Mouse (Mus musculus): ENCODE data around the gene Mapre1. TPM values are rescaled to one million over a fixed set of nuclear protein-coding genes. Genes with fewer than 3 reads are reported as not detected.
"Not testable (repeated sequence)": the region's sequence is repeated elsewhere in the genome, so short reads cannot be mapped to it uniquely, and the experiment has no call there.

Gene Mapre1
- 130 and 155 TPM in 2 replicates for total RNA-seq (2015)
- 180 and 181 TPM in 2 replicates for total RNA-seq (2017)

GRCm38 (mm10) chr2:153740500-153741436 is at the start of gene Mapre1:
Gene Mapre1, plus strand, starts transcription at chr2:153741274.
- peak; percentile 94 for ATAC-seq (ENCODE audit: poor library complexity, severe bottlenecking)

- not testable (repeated sequence) for ATAC-seq (ENCODE audit: poor library complexity, severe bottlenecking)
Measured at GRCm38 (mm10) chr2:153693413-153693812, 47.7 kb upstream of the Mapre1 start.

GRCm38 (mm10) chr2:153694462-153695085 is 46.5 kb upstream of the Mapre1 start:
- peak; percentile 83 for ATAC-seq (ENCODE audit: poor library complexity, severe bottlenecking)

- no peak for ATAC-seq (ENCODE audit: poor library complexity, severe bottlenecking)
Measured at GRCm38 (mm10) chr2:153696352-153696751, 44.7 kb upstream of the Mapre1 start, which contains the start of gene Dnmt3c. Gene Dnmt3c, plus strand, starts transcription at chr2:153696652.

- ATAC-seq (ENCODE audit: poor library complexity, severe bottlenecking), result no peak
Measured at GRCm38 (mm10) chr2:153703389-153703788, 37.7 kb upstream of the Mapre1 start.

GRCm38 (mm10) chr2:153710701-153711330 is 30.3 kb upstream of the Mapre1 start:
- peak; percentile 71; the same call in 1 of the 2 replicates for ATAC-seq (ENCODE audit: poor library complexity, severe bottlenecking)

- ATAC-seq (ENCODE audit: poor library complexity, severe bottlenecking), result no peak
Measured at GRCm38 (mm10) chr2:153712646-153713091, 28.4 kb upstream of the Mapre1 start.

GRCm38 (mm10) chr2:153713227-153713626 is 27.8 kb upstream of the Mapre1 start:
- ATAC-seq (ENCODE audit: poor library complexity, severe bottlenecking), result no peak

GRCm38 (mm10) chr2:153717861-153718260 is 23.2 kb upstream of the Mapre1 start:
- ATAC-seq (ENCODE audit: poor library complexity, severe bottlenecking), result not testable (repeated sequence)

GRCm38 (mm10) chr2:153723098-153723497 is 18.0 kb upstream of the Mapre1 start:
- no peak for ATAC-seq (ENCODE audit: poor library complexity, severe bottlenecking)

- ATAC-seq (ENCODE audit: poor library complexity, severe bottlenecking), result no peak
Measured at GRCm38 (mm10) chr2:153724424-153724823, 16.6 kb upstream of the Mapre1 start.

- ATAC-seq (ENCODE audit: poor library complexity, severe bottlenecking), result no peak
Measured at GRCm38 (mm10) chr2:153724871-153725270, 16.2 kb upstream of the Mapre1 start.

GRCm38 (mm10) chr2:153725291-153725690 is 15.8 kb upstream of the Mapre1 start:
- ATAC-seq (ENCODE audit: poor library complexity, severe bottlenecking), result no peak

GRCm38 (mm10) chr2:153734033-153734432 is 7.0 kb upstream of the Mapre1 start:
- no peak for ATAC-seq (ENCODE audit: poor library complexity, severe bottlenecking)

GRCm38 (mm10) chr2:153741437-153742065 is 477 bp downstream of the Mapre1 start:
- ATAC-seq (ENCODE audit: poor library complexity, severe bottlenecking), result peak; percentile 52

- no peak for ATAC-seq (ENCODE audit: poor library complexity, severe bottlenecking)
Measured at GRCm38 (mm10) chr2:153747994-153748393, 6.9 kb downstream of the Mapre1 start.

GRCm38 (mm10) chr2:153750363-153750762 is 9.3 kb downstream of the Mapre1 start:
- ATAC-seq (ENCODE audit: poor library complexity, severe bottlenecking), result no peak

GRCm38 (mm10) chr2:153762121-153762520 is 21.0 kb downstream of the Mapre1 start:
- no peak for ATAC-seq (ENCODE audit: poor library complexity, severe bottlenecking)

GRCm38 (mm10) chr2:153767484-153767883 is 26.4 kb downstream of the Mapre1 start:
- ATAC-seq (ENCODE audit: poor library complexity, severe bottlenecking), result no peak

- ATAC-seq (ENCODE audit: poor library complexity, severe bottlenecking), result no peak
Measured at GRCm38 (mm10) chr2:153768881-153769280, 27.8 kb downstream of the Mapre1 start.

GRCm38 (mm10) chr2:153772950-153773349 is 31.9 kb downstream of the Mapre1 start:
- no peak for ATAC-seq (ENCODE audit: poor library complexity, severe bottlenecking)
